Mouse (Mus musculus) heart, embryonic 15.5 days (tissue): ENCODE measurements around the gene Ptf1a. TPM values are rescaled to one million over a fixed set of nuclear protein-coding genes. Genes with fewer than 3 reads are reported as not detected.

Experiments used
- ATAC-seq: fragments of 200-750 bp; cut with Nextera tagmentation; replicated peaks from 2 replicates; pipeline ENCODE4 v1.8.0; 2017; ENCODE audit warnings: low read depth, moderate TSS enrichment; ENCODE audit not compliant: insufficient number of reproducible peaks, insufficient read depth, low FRiP score
- H3K27ac ChIP-seq: fragments of 300-500 bp; sonication (generic); 2 replicates; pipeline ENCODE4 v1.5.1; 2015; ENCODE audit warnings: mild to moderate bottlenecking, inconsistent platforms
- H3K27me3 ChIP-seq: fragments of 300-500 bp; sonication (generic); 2 replicates; pipeline ENCODE4 v1.6.1; 2015; ENCODE audit warnings: inconsistent platforms
- H3K36me3 ChIP-seq: fragments of 300-500 bp; sonication (generic); 2 replicates; pipeline ENCODE4 v1.6.1; 2015; ENCODE audit warnings: mild to moderate bottlenecking, inconsistent platforms
- H3K4me1 ChIP-seq: fragments of 300-500 bp; sonication (generic); replicated peaks from 2 replicates; pipeline ENCODE4 v1.6.1; 2015; ENCODE audit warnings: inconsistent platforms
- H3K4me2 ChIP-seq: fragments of 300-500 bp; sonication (generic); 2 replicates; pipeline ENCODE4 v1.6.1; 2015; ENCODE audit warnings: inconsistent platforms, mild to moderate bottlenecking, moderate library complexity
- H3K4me3 ChIP-seq: fragments of 300-500 bp; sonication (generic); 2 replicates; pipeline ENCODE4 v1.5.1; 2015; ENCODE audit warnings: mild to moderate bottlenecking, inconsistent platforms
- H3K9ac ChIP-seq: fragments of 300-500 bp; sonication (generic); 2 replicates; pipeline ENCODE4 v1.6.1; 2015; ENCODE audit warnings: mild to moderate bottlenecking, inconsistent platforms
- H3K9me3 ChIP-seq: fragments of 300-500 bp; sonication (generic); replicated peaks from 2 replicates; pipeline ENCODE4 v1.6.1; 2016; ENCODE audit warnings: inconsistent platforms
- WGBS: fragments of 180-500 bp; shearing (Covaris S2); methylation state at CpG from one replicate; pipeline ENCODE4 v1.1.7; 2015; ENCODE audit warnings: mixed read lengths; 5-methylcytosine and 5-hydroxymethylcytosine counted together
- polyA plus RNA-seq: library from polyadenylated mRNA; unstranded; fragments of >200 nt; fragmentation: Nextera tagmentation; extraction: Ambion mirVana; gene quantifications from 2 replicates; pipeline ENCODE4 v1.2.1, GENCODE M21; 2015

Gene Ptf1a
- polyA plus RNA-seq, 1 experiment from 2014 or later = not detected

GRCm38 (mm10) chr2:19455228-19455627, 9.8 kb downstream of the Ptf1a start:
- peaks cover 89% of the 10 kb centered on the region for H3K27me3 ChIP-seq
- H3K9ac ChIP-seq = no peak overlapping the region
- no peak overlapping the region for H3K4me2 ChIP-seq
- no peaks in the 10 kb centered on the region for H3K4me1 ChIP-seq
- ATAC-seq = no peak
- H3K4me3 ChIP-seq = no peak overlapping the region
- WGBS = 8% methylated on average over 5 of the region's 5 CpGs
- H3K9me3 ChIP-seq = no peaks in the 10 kb centered on the region
- H3K36me3 ChIP-seq = no peaks in the 10 kb centered on the region
- no peak overlapping the region for H3K27ac ChIP-seq

DNA sequence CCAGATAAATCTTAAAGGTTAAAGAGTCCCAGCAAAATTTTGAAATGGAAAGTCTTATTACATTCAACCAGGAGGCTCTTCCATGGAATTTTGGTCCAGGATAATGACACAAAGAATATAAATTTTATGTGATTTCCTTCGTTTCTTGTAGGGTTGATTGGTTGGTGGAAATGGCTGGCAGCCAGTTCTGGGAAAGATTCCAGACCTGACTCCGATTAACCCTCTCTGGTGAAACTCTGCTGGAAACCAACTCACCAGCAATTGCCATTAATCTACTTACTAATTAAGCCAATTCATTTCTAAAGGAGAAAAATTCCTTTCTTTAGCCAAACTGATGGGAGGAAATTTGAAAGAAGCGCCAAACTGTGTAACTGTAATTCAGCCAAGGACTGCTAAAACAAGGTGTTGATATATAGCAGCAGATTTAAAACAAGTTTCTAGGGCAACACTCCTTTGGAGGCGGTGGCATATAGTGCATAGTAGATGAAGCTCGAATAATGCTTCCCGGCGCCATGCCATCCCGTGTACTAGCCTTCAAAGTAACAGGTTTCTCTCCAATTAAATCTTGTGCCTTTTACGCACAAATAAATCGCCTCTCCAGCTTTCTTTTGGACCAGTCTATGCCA, 10.5 kb downstream of the Ptf1a start:
- no peak overlapping the region for H3K4me2 ChIP-seq
- no peak overlapping the region for H3K27ac ChIP-seq
- no peak overlapping the region for H3K4me3 ChIP-seq
- ATAC-seq = no peak
- peaks cover 82% of the 10 kb centered on the region for H3K27me3 ChIP-seq
- H3K9ac ChIP-seq = no peak overlapping the region
- H3K4me1 ChIP-seq = no peaks in the 10 kb centered on the region
- no peaks in the 10 kb centered on the region for H3K36me3 ChIP-seq
- no peaks in the 10 kb centered on the region for H3K9me3 ChIP-seq
- 20% methylated on average over 10 of the region's 10 CpGs for WGBS

GRCm38 (mm10) chr2:19458785-19459184, 13.3 kb downstream of the Ptf1a start:
- no peak overlapping the region for H3K4me2 ChIP-seq
- H3K27ac ChIP-seq = no peak overlapping the region
- no peaks in the 10 kb centered on the region for H3K4me1 ChIP-seq
- H3K36me3 ChIP-seq = no peaks in the 10 kb centered on the region
- H3K9me3 ChIP-seq = no peaks in the 10 kb centered on the region
- peaks cover 53% of the 10 kb centered on the region for H3K27me3 ChIP-seq
- H3K4me3 ChIP-seq = no peak overlapping the region
- no peak overlapping the region for H3K9ac ChIP-seq
- ATAC-seq = no peak
- 45% methylated on average over 2 of the region's 2 CpGs for WGBS

GRCm38 (mm10) chr2:19461940-19462339, 16.5 kb downstream of the Ptf1a start:
- H3K9ac ChIP-seq = no peak overlapping the region
- no peaks in the 10 kb centered on the region for H3K9me3 ChIP-seq
- H3K36me3 ChIP-seq = no peaks in the 10 kb centered on the region
- no peak overlapping the region for H3K27ac ChIP-seq
- H3K27me3 ChIP-seq = peaks cover 22% of the 10 kb centered on the region
- no peak overlapping the region for H3K4me2 ChIP-seq
- ATAC-seq = no peak
- H3K4me3 ChIP-seq = no peak overlapping the region
- no peaks in the 10 kb centered on the region for H3K4me1 ChIP-seq
- WGBS = 35% methylated on average over 2 of the region's 2 CpGs

GRCm38 (mm10) chr2:19490262-19490661, 44.8 kb downstream of the Ptf1a start:
- Histone ChIP-seq H3K4me2 (no peak overlapping the region), H3K27me3 (no peaks in the 10 kb centered on the region), H3K36me3 (no peaks in the 10 kb centered on the region), H3K9me3 (no peaks in the 10 kb centered on the region), H3K4me1 (no peaks in the 10 kb centered on the region), H3K4me3 (no peak overlapping the region), H3K27ac (no peak overlapping the region), H3K9ac (no peak overlapping the region)
- ATAC-seq = no peak
- WGBS = 67% methylated on average over 3 of the region's 3 CpGs

Other genes with a start within 250 kb of the Ptf1a start
- 0.13 and 0.18 TPM in 2 replicates for gene Armc3, start 246.4 kb upstream of the Ptf1a start, polyA plus RNA-seq
- 43.1 and 44.4 TPM in 2 replicates for gene Msrb2, start 74.2 kb upstream of the Ptf1a start, polyA plus RNA-seq
- not detected in 2 replicates for gene 4921504E06Rik, start 108.3 kb downstream of the Ptf1a start, polyA plus RNA-seq
- gene Otud1, start 212.1 kb downstream of the Ptf1a start, polyA plus RNA-seq = 7.5 and 9.4 TPM in 2 replicates